Mouse (Mus musculus): ENCODE data around the gene Zfp688.

- TF ChIP-seq POLR2A (IDR thresholded peaks at IDR 0.05; ENCODE audit: borderline replicate concordance, extremely low read depth, insufficient read depth, insufficient read length, poor library complexity, severe bottlenecking) (no peak), CTCF (IDR thresholded peaks at IDR 0.05; ENCODE audit: borderline replicate concordance, extremely low read depth, insufficient read depth, insufficient read length) (no peak)
Measured at GRCm38 (mm10) chr7:127400355-127400754, 21.5 kb downstream of the Zfp688 start.

All from brain, embryonic 14.5 days (tissue).